Mouse (Mus musculus) left cerebral cortex, postnatal 36 days (tissue): ENCODE results near the gene Hoxc13. TPM values are rescaled to one million over a fixed set of nuclear protein-coding genes. Genes with fewer than 3 reads are reported as not detected.

ENCODE experiments used
- DNase-seq, 2 experiments: peaks; one replicate each; pipeline ENCODE4 v3.0.0; 2021 to 2022; ENCODE audit warnings: low spot score in 2 of 2, mixed read lengths in 1 of 2
- intact Hi-C: fragments of 180-260 bp; cut with DNase I; formaldehyde crosslinking; loops from one replicate; pipeline ENCODE4 v1.15.1; 2025
- total RNA-seq, 2 experiments: library from RNA; stranded (reverse); gene quantifications; 2 replicates each; pipeline ENCODE4 v1.2.3; 2021

Hoxc13 gene
- total RNA-seq: not detected

DNA sequence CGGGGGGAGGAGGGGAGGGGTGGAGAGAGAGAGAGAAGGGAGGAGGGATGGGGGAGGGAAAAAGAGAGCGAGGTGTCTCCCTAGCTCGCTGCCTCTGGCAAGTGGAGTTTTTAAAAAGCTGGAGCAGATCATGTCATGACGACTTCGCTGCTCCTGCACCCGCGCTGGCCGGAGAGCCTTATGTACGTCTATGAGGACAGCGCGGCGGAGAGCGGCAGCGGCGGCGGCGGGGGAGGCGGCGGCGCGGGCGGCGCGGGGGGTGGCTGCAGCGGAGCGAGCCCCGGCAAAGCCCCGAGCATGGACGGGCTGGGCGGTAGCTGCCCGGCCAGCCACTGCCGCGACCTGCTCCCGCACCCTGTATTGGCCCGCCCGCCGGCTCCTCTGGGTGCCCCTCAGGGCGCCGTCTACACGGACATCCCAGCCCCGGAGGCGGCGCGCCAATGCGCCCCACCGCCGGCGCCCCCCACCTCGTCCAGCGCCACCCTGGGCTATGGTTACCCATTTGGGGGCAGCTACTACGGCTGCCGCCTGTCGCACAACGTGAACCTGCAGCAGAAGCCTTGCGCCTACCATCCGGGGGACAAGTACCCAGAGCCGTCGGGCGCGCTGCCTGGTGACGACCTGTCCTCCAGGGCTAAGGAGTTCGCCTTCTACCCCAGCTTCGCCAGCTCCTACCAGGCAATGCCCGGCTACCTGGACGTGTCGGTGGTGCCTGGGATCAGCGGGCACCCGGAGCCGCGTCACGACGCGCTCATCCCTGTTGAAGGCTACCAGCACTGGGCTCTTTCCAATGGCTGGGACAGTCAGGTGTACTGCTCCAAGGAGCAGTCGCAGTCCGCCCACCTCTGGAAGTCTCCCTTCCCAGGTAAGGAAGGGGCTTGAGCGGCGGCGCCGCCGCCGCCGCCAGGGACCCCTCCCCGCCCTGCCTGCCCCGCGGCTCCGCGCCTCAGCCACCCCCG lies at the start of gene Hoxc13:
TSS of gene Hoxc13 (plus strand) at position 51 of the 959 bp plus-strand sequence.
- intact Hi-C loops: no loop called here

DNA sequence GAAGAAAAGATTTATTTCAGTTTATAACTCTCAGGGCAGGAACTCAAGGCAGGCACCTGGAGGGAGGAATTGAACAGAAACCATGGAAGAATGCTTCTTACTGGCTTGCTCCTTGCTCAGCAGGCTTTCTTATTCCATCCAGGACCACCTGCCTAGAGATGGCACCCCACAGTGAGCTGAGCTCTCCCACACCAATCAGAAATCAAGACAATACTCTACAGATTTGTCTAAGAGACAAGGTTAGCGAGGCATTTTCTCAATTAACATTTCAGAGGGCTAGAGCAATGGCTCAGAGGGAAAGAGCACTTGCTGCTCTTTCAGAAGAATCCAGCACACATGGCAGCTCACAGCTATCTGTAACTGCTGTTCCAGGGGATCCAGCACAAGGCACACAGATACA lies 35.1 kb upstream of the Hoxc13 start:
- DNase-seq: no peak
- intact Hi-C loops: no loop called here

More for the DNA sequence above, at the start of gene Hoxc13:
- DNase-seq: no peak

DNA sequence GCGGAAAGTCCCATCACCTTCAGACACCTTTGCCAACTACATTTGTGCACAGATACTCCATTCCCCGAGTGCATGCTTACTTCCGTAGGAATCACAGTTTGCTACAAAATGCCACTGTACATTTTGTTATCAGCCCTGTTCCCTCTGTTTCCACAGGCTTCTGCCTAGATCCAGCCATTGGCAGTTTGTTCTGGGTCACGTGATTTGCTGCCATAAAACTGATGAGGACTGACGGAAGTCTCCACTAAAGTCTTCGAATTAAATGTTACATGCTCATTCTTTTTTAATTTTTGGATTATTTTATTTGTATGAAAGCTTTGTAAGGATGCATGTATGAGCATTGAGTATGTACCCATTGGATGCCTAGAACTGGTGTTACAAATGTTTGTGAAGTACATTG lies 25.8 kb upstream of the Hoxc13 start:
- DNase-seq: no peak
- intact Hi-C loops: no loop called here

DNA sequence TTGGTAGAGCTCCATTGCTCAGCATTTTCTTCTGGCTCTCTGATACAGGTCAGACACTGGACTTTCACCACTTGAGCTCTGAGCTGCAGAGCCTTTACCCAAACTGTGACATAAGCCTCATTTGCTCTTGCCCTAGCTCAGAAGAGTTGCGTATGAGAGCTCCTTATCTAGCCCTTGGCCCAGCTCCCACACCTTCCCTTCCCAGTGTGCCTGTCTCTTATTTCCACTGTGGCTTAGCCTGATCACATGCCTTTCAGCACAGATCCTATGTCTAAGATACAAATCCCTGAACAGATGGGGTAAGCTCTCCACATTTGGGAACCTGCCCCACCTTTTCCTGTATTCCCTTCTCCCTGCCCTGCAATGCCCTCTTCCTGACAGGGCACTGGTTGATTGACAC lies 16.0 kb upstream of the Hoxc13 start:
- intact Hi-C loops: no loop called here
- no peak for DNase-seq

- no peak for DNase-seq
- intact Hi-C loops: no loop called here
These were observed 11.4 kb upstream of the Hoxc13 start for GRCm38 (mm10) chr15:102909536-102909935.

DNA sequence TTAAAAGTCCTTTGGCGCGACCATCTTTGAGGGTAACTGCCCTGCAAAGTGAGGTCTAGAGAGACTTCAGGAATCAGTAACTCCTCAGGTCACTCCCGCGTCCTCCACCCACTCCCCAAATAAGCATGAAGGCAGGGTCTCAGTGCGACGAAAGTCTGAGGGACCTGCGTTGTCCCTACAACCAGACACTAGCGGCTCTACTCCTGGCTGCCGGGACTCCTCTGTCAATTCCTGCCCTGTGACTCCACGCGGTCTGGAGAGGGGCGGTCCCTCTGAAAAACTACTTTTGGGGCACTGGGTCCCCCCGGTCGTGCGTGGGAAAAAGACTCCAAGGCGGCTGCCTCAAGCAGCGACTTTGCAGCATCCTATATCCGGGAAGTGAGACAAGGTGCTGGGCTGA lies 10.9 kb upstream of the Hoxc13 start:
- intact Hi-C loops: no loop called here
- DNase-seq: no peak

DNA sequence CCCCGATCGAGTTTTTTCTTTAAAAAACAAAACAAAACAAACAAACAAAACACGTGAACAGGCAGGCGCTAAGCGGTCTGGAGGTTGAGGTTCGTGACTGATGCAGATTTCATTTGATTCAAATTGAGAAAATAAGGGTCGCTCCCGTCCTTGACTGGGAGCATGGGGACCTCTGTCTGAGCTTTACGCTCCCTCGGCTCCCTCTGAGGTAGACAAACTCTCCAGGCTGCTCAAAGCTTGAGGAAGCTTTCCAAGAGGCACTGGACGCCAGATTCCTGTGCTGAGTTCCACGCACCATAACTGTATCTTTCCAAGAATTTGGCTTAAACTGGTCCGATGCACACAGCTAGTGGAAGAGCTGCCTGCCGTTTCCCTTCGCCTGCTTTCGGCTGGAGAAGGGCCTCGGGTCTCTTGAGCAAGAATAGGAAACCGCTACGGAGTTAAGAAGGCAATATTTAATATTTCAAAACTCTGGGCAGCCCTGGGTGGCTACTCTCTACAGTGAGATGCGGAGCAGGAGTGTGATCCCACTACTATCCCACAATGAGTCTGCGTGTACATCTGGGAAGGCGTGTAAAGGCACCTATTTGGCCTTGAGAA lies 10.3 kb upstream of the Hoxc13 start:
- no peak for DNase-seq
- intact Hi-C loops: no loop called here

GRCm38 (mm10) chr15:102913038-102913585 lies 7.8 kb upstream of the Hoxc13 start:
- DNase-seq: no peak
- intact Hi-C loops: no loop called here

DNA sequence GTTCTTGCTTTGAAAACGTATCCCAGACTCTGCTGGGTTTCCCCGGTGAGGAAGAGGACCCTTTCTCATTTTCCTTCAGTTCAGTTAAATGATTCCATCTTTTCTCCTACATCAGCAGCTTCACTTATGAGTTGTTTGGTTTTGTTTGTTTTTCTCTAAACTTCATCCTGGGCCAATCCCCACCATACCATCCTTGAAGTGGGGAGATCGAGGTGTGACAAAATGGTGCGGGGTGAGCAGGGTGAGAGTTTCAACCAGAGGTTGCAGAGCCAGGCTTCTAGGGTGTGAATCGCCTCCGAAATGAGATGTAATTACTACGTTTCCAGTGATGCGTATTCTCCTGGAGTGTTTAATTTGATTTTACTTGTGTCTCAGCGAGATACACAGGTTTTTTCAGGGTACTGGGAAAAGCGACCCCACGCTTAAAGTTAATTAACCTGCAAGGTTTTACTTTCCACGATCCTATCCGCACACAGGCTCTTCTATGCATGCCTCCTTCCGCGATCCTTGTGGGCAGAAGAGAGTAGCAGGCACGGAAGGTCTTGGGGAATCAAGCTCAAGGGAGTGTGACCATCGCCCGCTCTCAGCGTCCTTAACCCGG lies 2.8 kb upstream of the Hoxc13 start:
- no peak for DNase-seq
- intact Hi-C loops: no loop called here

DNA sequence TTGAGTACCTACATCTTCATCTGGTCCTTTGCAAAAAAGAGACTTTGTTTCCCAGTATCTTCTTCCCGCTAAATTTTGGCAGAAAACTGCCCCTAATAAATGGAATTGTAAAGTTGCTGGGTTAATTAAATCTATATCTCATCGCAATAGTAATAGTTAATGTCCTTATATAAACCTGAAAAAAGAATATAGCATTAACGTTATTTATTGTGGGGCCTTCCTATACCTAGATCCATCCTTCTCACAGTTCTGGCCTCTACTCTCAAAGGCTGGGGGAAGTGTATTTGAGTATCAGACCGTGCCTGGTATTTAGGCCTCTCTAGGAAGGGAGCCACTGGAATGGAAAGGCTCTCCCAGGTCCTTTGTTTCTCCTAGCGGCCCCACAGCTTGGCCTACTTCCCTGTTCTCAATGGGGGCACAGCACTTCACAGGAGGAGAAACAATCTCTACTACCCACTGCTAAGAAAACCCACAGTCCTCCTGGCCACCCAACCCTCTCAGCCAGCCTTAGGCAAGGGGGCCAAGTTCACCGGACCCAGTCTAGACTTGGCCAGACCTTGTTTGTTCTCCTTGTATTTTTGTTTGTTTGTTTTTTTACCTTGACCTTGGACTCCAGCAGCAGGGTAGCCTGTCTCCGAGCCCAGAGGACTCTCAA lies 2.2 kb upstream of the Hoxc13 start:
- no peak for DNase-seq
- intact Hi-C loops: no loop called here

- no peak for DNase-seq
- intact Hi-C loops: no loop called here
These were observed 1.3 kb upstream of the Hoxc13 start for GRCm38 (mm10) chr15:102919336-102920180.

- intact Hi-C loops: no loop called here
- no peak for DNase-seq
These were observed 284 bp upstream of the Hoxc13 start for GRCm38 (mm10) chr15:102920619-102921018.

GRCm38 (mm10) chr15:102922012-102922362 lies 1.1 kb downstream of the Hoxc13 start:
- no peak for DNase-seq
- intact Hi-C loops: no loop called here

DNA sequence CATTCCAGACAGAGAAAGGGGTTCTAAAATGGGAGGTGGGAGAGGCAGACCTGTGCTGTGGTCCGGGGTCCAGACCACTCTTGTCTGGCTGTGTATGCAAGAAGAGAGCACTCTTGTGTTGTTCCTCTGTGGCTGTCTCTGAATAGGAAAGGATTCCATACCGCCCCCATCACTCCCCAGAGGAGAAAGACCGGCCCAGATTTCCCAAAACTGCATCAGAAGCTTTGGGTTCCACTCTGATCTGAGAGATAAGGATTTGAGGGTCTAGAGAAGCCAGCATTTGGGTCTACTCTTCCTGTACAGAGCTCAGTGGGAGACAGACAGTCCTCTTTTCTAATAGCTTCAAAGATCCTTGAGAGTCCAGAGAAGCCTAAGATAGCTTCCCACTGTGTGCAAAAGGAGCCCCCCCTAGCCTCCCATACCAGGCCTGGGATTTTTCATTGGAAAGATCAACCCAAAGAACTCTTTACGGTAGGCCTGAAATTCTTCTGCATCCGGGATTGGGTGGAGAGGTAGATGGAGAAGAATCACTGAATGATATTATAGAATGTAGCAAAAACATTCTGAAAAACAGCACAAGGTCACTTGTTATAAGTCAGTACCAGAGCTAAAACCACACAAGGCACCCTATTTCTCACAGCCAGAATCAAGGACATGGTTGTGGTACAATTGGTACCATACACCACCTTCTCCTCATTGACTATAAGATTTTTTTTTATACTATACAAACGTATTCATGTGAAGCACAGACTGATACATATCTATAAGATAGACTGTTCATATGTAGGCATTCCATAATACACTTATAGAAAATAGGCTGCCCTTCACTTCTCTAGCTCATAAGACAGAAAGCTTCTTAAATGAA lies 2.0 kb downstream of the Hoxc13 start:
- DNase-seq: no peak
- intact Hi-C loops: no loop called here

GRCm38 (mm10) chr15:102927032-102927645 lies 6.2 kb downstream of the Hoxc13 start:
- intact Hi-C loops: no loop called here
- DNase-seq: no peak

GRCm38 (mm10) chr15:102931706-102932358 lies 10.9 kb downstream of the Hoxc13 start:
- no peak for DNase-seq
- intact Hi-C loops: no loop called here

- intact Hi-C loops: no loop called here
- DNase-seq: no peak
These were observed 13.5 kb downstream of the Hoxc13 start for GRCm38 (mm10) chr15:102934438-102934837.
